1 mouse cellular context compared by ENCODE assay signal in the genomic region with DNA sequence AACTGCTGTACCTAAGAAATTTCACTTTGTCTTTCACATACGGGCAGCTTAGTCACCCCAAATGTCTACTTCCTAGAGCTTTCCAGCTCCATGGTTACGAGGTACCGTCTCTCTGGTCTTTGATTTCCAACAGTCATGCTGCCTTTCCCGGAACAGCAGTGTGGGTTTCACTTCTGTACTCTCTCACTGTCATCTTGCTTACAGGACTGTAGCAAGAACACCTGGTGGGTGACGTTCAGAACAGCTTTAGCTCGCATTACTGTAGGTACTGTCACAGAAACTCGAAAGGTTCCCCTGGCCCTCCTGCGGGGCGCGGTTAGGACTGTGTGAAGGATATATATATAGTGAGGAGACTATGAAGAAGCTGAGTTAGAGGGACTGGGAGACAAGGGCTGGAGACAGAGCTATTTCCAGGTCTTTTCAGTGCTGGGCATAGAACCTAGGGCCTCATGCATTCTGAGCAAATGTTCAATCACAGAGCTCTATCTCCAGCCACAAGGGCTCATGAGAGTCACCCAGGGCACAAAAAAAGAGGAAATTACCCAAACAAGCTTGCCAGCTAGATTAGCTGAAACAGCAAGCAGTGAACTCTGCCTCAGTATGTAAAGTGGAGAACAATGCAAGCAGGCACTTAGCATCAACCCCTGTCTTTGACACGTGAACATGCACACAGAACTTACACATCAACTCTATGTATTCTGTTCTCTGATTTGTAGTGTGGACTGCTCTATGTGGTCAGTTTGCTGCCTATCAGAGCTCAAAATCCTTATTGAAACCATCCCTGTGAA.
TF ChIP-seq lines count a peak whose summit lies in the region.

No protein-coding gene starts in this region.

TF ChIP-seq in CH12.LX, 34 proteins besides CTCF, POLR2A, EP300 and RAD21:
- TF ChIP-seq NELFE (IDR thresholded peaks at IDR 0.05; ENCODE audit: low read depth, low read length) (no peak), BHLHE40 (IDR thresholded peaks at IDR 0.05; ENCODE audit: low read depth, low read length) (peak; percentile 52; the same call in 1 of the 2 replicates), ETS1 (conservative IDR thresholded peaks at IDR 0.05; ENCODE audit: low read depth, low read length) (peak; percentile 77), CHD2 (IDR thresholded peaks at IDR 0.05; ENCODE audit: low read length) (no peak), USF1 (IDR thresholded peaks at IDR 0.05; ENCODE audit: low read depth, low read length) (no peak), TCF12 (IDR thresholded peaks at IDR 0.05; ENCODE audit: low read depth, low read length) (peak; percentile 79), JUND (conservative IDR thresholded peaks at IDR 0.05; ENCODE audit: low read depth, low read length) (no peak), SIN3A (IDR thresholded peaks at IDR 0.05; ENCODE audit: low read length) (peak; percentile 65), MAZ (IDR thresholded peaks at IDR 0.05; ENCODE audit: low read depth, low read length) (no peak), UBTF (IDR thresholded peaks at IDR 0.05; ENCODE audit: low read depth, low read length) (no peak), CHD1 (IDR thresholded peaks at IDR 0.05; ENCODE audit: low read depth, low read length) (no peak), HCFC1 (IDR thresholded peaks at IDR 0.05; ENCODE audit: low read depth, low read length) (no peak), ZC3H11A (IDR thresholded peaks at IDR 0.05; ENCODE audit: low read depth, low read length) (no peak), ZNF384 (IDR thresholded peaks at IDR 0.05; ENCODE audit: low read depth, low read length) (no peak), MXI1 (IDR thresholded peaks at IDR 0.05; ENCODE audit: low read depth, low read length) (peak; percentile 78; the same call in 1 of the 2 replicates), KAT2A (IDR thresholded peaks at IDR 0.05; ENCODE audit: insufficient replicate concordance, low read length) (no peak), ELF1 (IDR thresholded peaks at IDR 0.05; ENCODE audit: low read depth, low read length) (0 out of 2 replicates have a peak, but pooled peaks have one; percentile 24), MAFK (IDR thresholded peaks at IDR 0.05; ENCODE audit: insufficient replicate concordance, low read length) (no peak), E2F4 (IDR thresholded peaks at IDR 0.05; ENCODE audit: insufficient replicate concordance, low read depth, low read length) (no peak), MEF2A (IDR thresholded peaks at IDR 0.05; ENCODE audit: borderline replicate concordance, low read depth, low read length) (peak; percentile 29; the same call in 1 of the 2 replicates), ZKSCAN1 (IDR thresholded peaks at IDR 0.05; ENCODE audit: borderline replicate concordance, low read depth, low read length) (no peak), TBP (conservative IDR thresholded peaks at IDR 0.05; ENCODE audit: low read depth, low read length) (0 out of 2 replicates have a peak, but pooled peaks have one; percentile 40), IRF4 (IDR thresholded peaks at IDR 0.05; ENCODE audit: low read depth, low read length) (peak; percentile 85), POLR2AphosphoS2 (IDR thresholded peaks at IDR 0.05; ENCODE audit: low read depth, low read length) (peak; percentile 59; the same call in 1 of the 2 replicates), MYC (IDR thresholded peaks at IDR 0.05; ENCODE audit: low read depth, low read length) (peak; percentile 28; the same call in 1 of the 2 replicates)
TF ChIP-seq in CH12.LX: peak in this region for 11.
